Mouse (Mus musculus) heart, postnatal 0 days (tissue): ENCODE data around the gene Tmem104. TPM values are rescaled to one million over a fixed set of nuclear protein-coding genes. Genes with fewer than 3 reads are reported as not detected.
A peak's percentile ranks its signal among the peaks of the same experiment; 100 is the strongest.

Source experiments
- ATAC-seq: fragments of 200-750 bp; cut with Nextera tagmentation; 2 replicates; pipeline ENCODE4 v1.8.0; 2017; ENCODE audit warnings: low read depth, moderate number of reproducible peaks, moderate library complexity; ENCODE audit not compliant: insufficient read depth
- DNase-seq: peaks from one replicate; pipeline ENCODE4 v3.0.0-alpha.2; 2016; ENCODE audit warnings: low spot score
- H3K27ac ChIP-seq: fragments of 300-500 bp; sonication (generic); 2 replicates; pipeline ENCODE4 v1.5.1; 2014; ENCODE audit warnings: low read depth, mild to moderate bottlenecking
- H3K27me3 ChIP-seq: fragments of 300-500 bp; sonication (generic); 2 replicates; pipeline ENCODE4 v1.6.1; 2014; ENCODE audit warnings: low read length, mixed read lengths; ENCODE audit not compliant: control insufficient read depth, insufficient read depth
- H3K36me3 ChIP-seq: fragments of 300-500 bp; sonication (generic); replicated peaks from 2 replicates; pipeline ENCODE4 v1.6.1; 2014; ENCODE audit warnings: low read length, mixed read lengths; ENCODE audit not compliant: control insufficient read depth, insufficient read depth
- H3K4me1 ChIP-seq: fragments of 300-500 bp; sonication (generic); 2 replicates; pipeline ENCODE4 v1.6.1; 2014; ENCODE audit warnings: antibody characterized with exemption; ENCODE audit not compliant: control insufficient read depth, insufficient read depth
- H3K4me2 ChIP-seq: fragments of 300-500 bp; sonication (generic); 2 replicates; pipeline ENCODE4 v1.6.1; 2014; ENCODE audit warnings: low read depth, mild to moderate bottlenecking, low read length, moderate library complexity
- H3K4me3 ChIP-seq: fragments of 300-500 bp; sonication (generic); 2 replicates; pipeline ENCODE4 v1.5.1; 2014; ENCODE audit warnings: low read depth, low read length
- H3K9ac ChIP-seq: fragments of 300-500 bp; sonication (generic); replicated peaks from 2 replicates; pipeline ENCODE4 v1.6.1; 2014; ENCODE audit warnings: low read depth, low read length, mixed read lengths
- H3K9me3 ChIP-seq: fragments of 300-500 bp; sonication (generic); replicated peaks from 2 replicates; pipeline ENCODE4 v1.6.1; 2016; ENCODE audit warnings: low read length; ENCODE audit not compliant: control insufficient read depth
- CTCF ChIP-seq: IDR thresholded peaks from 2 replicates; pipeline ENCODE4 v1.5.1; 2016; ENCODE audit warnings: antibody characterized with exemption, control low read depth, low read depth
- EP300 ChIP-seq: IDR thresholded peaks from 2 replicates; pipeline ENCODE4 v1.6.1; 2016; ENCODE audit warnings: antibody characterized with exemption, low read depth
- WGBS: fragments of 180-500 bp; shearing (Covaris S2); extraction: QIAGEN DNeasy Blood & Tissue Kit; methylation state at CpG from one replicate; pipeline ENCODE4 v1.1.7; 2014; 5-methylcytosine and 5-hydroxymethylcytosine counted together
- polyA plus RNA-seq: library from polyadenylated mRNA; unstranded; fragments of >200 nt; fragmentation: Nextera tagmentation; extraction: Ambion mirVana; gene quantifications from 2 replicates; pipeline ENCODE4 v1.2.1, GENCODE M21; 2015
- total RNA-seq: library from RNA; depleted of rRNA; stranded (reverse); fragments of >200 nt; gene quantifications from 2 replicates; pipeline ENCODE4 v1.2.3, GENCODE M21; 2014; ENCODE audit warnings: low replicate concordance

The Tmem104 gene
- total and polyA plus RNA-seq, 2 experiments from 2014 or later = 4.1 to 6.4 TPM

GRCm38 (mm10) chr11:115151755-115152429, 35.4 kb upstream of the Tmem104 start:
- peak; percentile 73 for ATAC-seq
- WGBS = 6% methylated on average over 15 of the region's 15 CpGs
- no peaks in the 10 kb centered on the region for H3K36me3 ChIP-seq
- H3K27ac ChIP-seq = no peak overlapping the region
- H3K4me1 ChIP-seq = no peaks in the 10 kb centered on the region
- peak overlapping the region; percentile 56 for H3K4me2 ChIP-seq
- TF ChIP-seq EP300 (no peak), CTCF (no peak)
- peak; percentile 43 for DNase-seq
- H3K9ac ChIP-seq = no peak overlapping the region
- peak overlapping the region; percentile 29 for H3K4me3 ChIP-seq
- H3K9me3 ChIP-seq = 0 out of 2 replicates have a peak, but pooled peaks cover 4% of the 10 kb centered on the region
- H3K27me3 ChIP-seq = peaks cover 37% of the 10 kb centered on the region

GRCm38 (mm10) chr11:115153088-115153487, 34.2 kb upstream of the Tmem104 start:
- TF ChIP-seq EP300 (no peak), CTCF (no peak)
- no peak for ATAC-seq
- H3K27me3 ChIP-seq = peaks cover 38% of the 10 kb centered on the region
- no peak for DNase-seq
- H3K36me3 ChIP-seq = no peaks in the 10 kb centered on the region
- H3K4me3 ChIP-seq = no peak overlapping the region
- H3K9ac ChIP-seq = no peak overlapping the region
- no peaks in the 10 kb centered on the region for H3K4me1 ChIP-seq
- no peak overlapping the region for H3K4me2 ChIP-seq
- 70% methylated on average over 9 of the region's 9 CpGs for WGBS
- H3K9me3 ChIP-seq = 0 out of 2 replicates have a peak, but pooled peaks cover 4% of the 10 kb centered on the region
- H3K27ac ChIP-seq = no peak overlapping the region

GRCm38 (mm10) chr11:115153699-115154292, 33.5 kb upstream of the Tmem104 start:
- no peaks in the 10 kb centered on the region for H3K4me1 ChIP-seq
- 0 out of 2 replicates have a peak, but pooled peaks cover 4% of the 10 kb centered on the region for H3K9me3 ChIP-seq
- DNase-seq (peak; percentile 64), ATAC-seq (peak; percentile 58)
- peak; percentile 73 for TF ChIP-seq CTCF
- TF ChIP-seq EP300 = no peak
- H3K27ac ChIP-seq = no peak overlapping the region
- H3K4me3 ChIP-seq = peak overlapping the region; percentile 28
- H3K4me2 ChIP-seq = peak overlapping the region; percentile 46
- peaks cover 38% of the 10 kb centered on the region for H3K27me3 ChIP-seq
- H3K36me3 ChIP-seq = no peaks in the 10 kb centered on the region
- H3K9ac ChIP-seq = no peak overlapping the region
- 2% methylated on average over 35 of the region's 35 CpGs for WGBS

DNA sequence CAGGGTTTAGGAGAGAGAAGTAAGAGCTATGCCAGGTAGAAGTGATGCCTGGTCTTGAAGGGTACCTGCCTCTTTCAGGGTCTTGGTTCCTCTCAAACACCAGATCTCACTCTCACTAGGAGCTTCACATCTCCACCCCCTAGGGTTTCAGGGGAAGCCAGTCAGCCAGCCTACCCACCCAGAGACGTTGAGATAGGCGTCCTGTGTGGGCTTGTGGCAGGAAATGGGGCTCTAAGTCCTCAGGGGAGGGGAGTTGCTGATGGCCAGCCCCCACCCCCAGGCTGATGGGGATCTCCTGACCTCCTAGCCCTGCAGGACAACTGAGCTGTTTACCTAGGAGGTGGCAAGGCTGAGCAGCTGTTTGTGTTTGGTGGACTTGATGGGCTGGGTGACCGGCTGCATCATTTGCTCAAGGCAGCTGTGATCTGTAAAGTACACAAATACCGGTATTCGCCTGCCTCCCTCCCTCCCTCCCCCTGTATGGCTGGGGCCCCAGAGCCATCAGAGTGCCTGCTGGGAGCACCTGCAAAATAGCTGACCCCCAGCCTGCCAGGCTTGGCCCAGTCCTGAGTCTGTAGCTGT, 32.1 kb upstream of the Tmem104 start:
- Histone ChIP-seq H3K4me2 (peak overlapping the region; percentile 1; the same call in 1 of the 2 replicates), H3K36me3 (no peaks in the 10 kb centered on the region), H3K27me3 (peaks cover 38% of the 10 kb centered on the region), H3K4me3 (no peak overlapping the region), H3K9ac (no peak overlapping the region), H3K4me1 (no peaks in the 10 kb centered on the region), H3K27ac (no peak overlapping the region), H3K9me3 (no peaks in the 10 kb centered on the region)
- no peak for DNase-seq
- TF ChIP-seq CTCF (no peak), EP300 (no peak)
- 3% methylated on average over 5 of the region's 5 CpGs for WGBS
- ATAC-seq = no peak

DNA sequence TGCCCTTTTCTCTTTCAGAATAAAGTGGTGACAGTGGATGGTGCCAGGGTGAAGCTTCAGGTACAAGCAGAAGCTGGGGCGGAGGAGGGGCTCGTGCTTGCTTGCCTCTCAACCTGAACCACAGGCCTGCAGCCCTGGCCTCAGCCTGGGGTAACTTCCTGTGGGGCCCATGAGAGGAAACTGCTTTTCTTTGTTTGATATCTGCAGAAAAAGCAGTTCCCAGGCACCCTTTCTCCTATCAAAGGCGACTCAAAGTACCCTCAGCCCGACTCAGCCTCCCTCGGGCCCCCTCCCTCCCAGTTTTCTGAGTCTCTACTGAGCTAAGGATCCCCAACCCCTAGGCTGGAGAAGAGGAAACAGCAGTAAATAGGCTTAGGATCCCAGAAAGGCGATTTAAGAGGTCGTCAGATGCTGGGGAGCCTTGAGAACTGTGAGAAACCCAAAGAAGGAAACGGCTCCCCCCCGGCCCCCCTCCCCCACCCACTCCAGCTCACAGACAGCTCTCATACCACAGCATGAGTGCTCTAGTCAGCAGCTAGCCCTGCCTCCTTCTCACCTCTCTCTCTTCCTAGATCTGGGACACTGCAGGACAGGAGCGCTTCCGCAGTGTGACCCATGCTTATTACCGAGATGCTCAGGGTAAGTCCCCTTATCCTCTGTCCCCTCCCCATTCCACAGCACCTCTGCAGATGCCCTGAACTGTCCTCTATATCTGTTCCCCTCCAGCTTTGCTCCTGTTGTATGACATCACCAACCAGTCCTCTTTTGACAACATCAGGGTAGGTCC, 29.2 kb upstream of the Tmem104 start:
- Histone ChIP-seq H3K9me3 (no peaks in the 10 kb centered on the region), H3K4me2 (no peak overlapping the region), H3K4me1 (0 out of 2 replicates have a peak, but pooled peaks cover 12% of the 10 kb centered on the region), H3K4me3 (no peak overlapping the region), H3K9ac (no peak overlapping the region), H3K36me3 (no peaks in the 10 kb centered on the region), H3K27me3 (peaks cover 28% of the 10 kb centered on the region), H3K27ac (peak overlapping the region; percentile 68; the same call in 1 of the 2 replicates)
- TF ChIP-seq EP300 = no peak
- TF ChIP-seq CTCF = no peak
- 21% methylated on average over 12 of the region's 12 CpGs for WGBS
- ATAC-seq (no peak), DNase-seq (no peak)
